Mouse (Mus musculus) adrenal gland, postnatal 4 days (tissue): ENCODE data around the gene Macrod2. TPM values are rescaled to one million over a fixed set of nuclear protein-coding genes. Genes with fewer than 3 reads are reported as not detected.

Experiments used
- DNase-seq, 2 experiments: peaks; one replicate each; pipeline ENCODE4 v3.0.0; 2021 to 2022; ENCODE audit warnings: low spot score in 2 of 2, mixed read lengths in 2 of 2
- total RNA-seq, 2 experiments: library from RNA; stranded (reverse); gene quantifications; 2 replicates each; pipeline ENCODE4 v1.2.3; 2021

Macrod2 gene
- total RNA-seq, 2 experiments from 2014 or later, result 7.4 to 9.6 TPM

DNA sequence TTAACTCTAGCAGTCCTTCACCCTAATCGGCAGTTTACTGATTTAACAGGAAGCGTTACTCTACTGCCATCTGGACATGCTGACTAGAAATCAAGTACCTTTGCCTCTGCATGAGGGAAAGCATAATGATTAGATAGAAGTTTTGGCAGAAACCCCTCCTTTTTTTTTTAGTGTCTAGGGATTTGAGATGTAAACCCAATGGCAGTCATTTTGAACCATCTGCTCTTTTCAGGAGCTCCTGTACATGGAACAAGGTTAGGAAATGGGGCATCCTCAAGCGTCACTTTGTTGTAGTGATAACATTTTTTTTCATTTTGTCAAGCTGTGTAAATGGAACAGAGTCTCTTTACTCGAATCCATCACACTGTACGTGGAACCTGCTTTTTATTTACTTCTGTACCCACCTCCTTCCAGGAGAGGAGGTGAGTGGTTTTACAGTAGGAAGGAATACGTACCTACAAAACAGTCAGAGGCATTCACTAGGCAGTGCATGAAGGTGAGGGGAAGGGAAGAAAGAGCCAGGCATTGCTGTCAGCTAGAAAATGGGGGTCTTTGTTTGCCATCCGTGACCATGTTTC, 503.4 kb downstream of the Macrod2 start:
- no peak for DNase-seq

DNA sequence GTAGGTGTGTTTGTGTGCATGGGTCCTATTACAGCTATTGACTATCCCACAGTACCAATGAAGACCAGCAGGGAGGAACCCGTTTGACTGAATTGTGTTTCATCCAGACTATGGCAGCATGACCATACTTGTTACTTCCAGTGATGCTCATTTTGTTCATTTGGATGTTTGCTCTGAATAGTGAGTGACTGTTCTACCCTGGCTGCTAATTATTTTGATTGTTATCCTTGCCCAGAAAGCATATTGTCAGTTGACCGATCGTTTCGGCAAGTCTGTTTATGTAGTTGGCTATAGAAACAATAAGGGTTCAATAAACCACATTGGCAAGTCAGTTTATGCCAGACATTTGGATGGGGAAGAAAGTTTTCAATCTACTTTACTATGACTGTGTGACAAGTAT, 510.2 kb downstream of the Macrod2 start:
- DNase-seq, result no peak

- no peak for DNase-seq
Observed at GRCm38 (mm10) chr2:140906123-140906522, 511.0 kb downstream of the Macrod2 start.

DNA sequence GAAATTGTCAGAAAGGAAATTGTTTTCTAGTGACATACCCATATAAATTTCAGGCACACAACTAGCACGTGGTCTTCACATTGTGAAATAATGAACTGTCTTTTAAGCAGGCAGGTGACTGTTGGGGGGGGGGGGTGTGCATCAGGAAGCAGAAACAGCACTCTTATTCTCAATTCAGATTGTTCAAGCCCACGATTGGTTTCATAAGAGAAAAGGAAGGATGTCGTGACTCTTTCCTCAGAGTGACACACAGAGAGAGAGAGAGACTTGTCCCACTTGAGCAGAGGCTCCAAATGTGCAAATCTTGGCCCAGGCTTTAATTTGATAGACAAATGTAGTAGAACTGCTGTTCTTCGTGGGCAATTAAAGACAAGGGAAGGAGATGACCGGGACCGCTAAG, 516.4 kb downstream of the Macrod2 start:
- no peak for DNase-seq

GRCm38 (mm10) chr2:140912179-140912578, 517.1 kb downstream of the Macrod2 start:
- DNase-seq, result no peak

- no peak for DNase-seq
Observed at GRCm38 (mm10) chr2:140912931-140913330, 517.8 kb downstream of the Macrod2 start.

- no peak for DNase-seq
Observed at GRCm38 (mm10) chr2:140913679-140914412, 518.7 kb downstream of the Macrod2 start.

DNA sequence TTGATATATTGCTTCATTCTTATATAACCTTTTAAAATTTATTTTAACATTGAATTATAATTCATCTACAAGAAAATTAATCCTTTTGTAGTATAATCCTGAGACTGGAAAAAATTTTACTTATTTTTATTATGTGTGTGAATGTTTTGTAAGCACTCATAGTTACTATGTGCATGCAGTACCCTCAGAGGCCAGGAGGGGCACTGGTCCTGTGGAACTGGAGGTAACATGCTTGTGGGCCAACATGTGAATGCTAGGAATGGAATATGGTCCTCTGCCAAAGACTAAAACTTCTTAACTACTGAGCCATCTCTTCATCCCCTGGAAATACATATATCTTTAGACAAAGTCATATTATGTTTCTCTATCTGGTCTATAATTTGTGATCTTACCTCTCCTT, 531.8 kb downstream of the Macrod2 start:
- no peak for DNase-seq

DNA sequence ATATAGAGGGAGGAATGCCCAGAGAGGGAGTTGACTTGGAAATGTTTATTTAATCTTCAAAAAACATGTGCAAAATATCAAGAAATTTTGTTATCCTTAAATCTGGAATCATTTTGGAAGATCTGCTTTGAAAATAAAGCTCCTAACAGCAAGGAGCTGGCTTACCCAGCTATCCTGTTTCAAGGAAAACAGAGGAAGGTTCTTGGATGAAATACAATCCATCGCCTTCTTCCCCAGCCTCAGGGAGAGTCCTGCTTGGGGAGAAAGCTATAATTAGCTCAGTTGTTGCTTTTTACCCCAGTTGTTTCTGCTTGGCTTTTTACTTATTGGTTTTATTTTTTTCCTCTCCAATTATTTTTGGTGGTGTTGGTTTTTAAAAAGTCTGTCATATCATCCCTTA, 539.4 kb downstream of the Macrod2 start:
- no peak for DNase-seq

GRCm38 (mm10) chr2:140949461-140949860, 554.4 kb downstream of the Macrod2 start:
- no peak for DNase-seq

DNA sequence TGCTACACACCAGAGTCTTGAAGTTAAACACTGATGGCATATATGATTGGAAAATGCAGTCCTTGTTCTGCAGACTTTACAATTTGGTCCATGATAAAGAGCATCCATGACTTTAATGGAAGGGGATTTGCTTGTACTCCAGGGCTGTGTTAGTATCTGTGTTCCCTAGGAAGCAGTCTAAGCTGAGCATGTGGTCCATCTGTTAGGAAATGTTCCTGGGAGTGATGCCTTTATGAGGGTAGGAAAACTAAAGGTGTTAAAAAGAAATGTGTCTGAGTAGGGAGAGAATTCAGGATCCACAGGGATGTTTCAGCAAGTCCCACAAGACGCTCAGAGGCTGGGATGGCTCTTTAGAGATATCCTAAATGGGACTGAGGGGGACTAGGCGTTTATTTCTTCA, 564.1 kb downstream of the Macrod2 start:
- no peak for DNase-seq

DNA sequence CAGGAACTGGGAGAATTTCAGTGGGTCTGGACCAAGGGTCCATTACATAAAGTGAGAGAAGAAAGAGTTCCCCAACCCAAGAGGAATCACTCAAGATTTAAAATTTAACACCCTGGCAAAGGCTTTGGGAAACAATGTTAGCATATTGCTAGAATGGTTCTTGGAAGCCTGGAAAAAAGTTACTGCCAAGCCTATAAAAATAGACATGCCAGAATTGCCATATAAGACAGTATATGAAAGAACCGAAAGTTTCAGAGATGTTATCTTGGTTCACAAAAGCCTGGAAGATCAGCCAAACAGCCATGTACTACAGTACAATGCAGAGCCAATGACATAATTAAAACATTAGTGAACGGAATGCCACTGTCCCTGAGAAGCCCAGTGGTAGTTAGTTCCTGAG, 575.1 kb downstream of the Macrod2 start:
- no peak for DNase-seq

- no peak for DNase-seq
Observed at GRCm38 (mm10) chr2:140971845-140972244, 576.7 kb downstream of the Macrod2 start.

GRCm38 (mm10) chr2:140985670-140986372, 590.7 kb downstream of the Macrod2 start:
- DNase-seq, result no peak

DNA sequence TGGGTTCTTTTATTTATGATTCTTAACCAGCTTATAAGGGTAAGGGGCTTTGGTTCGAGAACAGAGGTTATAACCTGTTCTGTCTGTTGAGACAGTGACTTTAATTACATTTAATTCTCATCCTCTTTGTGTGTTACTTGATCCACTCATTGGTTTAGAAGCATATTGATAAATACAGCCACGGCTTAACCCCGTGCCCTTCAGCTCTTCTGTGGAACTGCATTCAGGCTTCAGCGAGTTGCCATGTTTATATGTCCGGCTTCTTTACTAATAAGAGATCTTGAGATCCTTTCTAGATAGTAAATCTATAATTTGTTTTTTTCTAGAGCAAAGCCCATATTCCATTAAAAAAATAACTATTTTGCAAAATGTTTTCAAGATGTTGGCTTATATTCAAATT, 608.7 kb downstream of the Macrod2 start:
- DNase-seq, result no peak

- DNase-seq, result no peak
Observed at GRCm38 (mm10) chr2:141004326-141004725, 609.2 kb downstream of the Macrod2 start.

- no peak for DNase-seq
Observed at GRCm38 (mm10) chr2:141005616-141006015, 610.5 kb downstream of the Macrod2 start.

- DNase-seq, result no peak
Observed at GRCm38 (mm10) chr2:141007725-141008124, 612.6 kb downstream of the Macrod2 start.

GRCm38 (mm10) chr2:141008458-141008857, 613.3 kb downstream of the Macrod2 start:
- no peak for DNase-seq

GRCm38 (mm10) chr2:141013443-141014165, 618.5 kb downstream of the Macrod2 start:
- peak; percentile 7 to 8 for DNase-seq

DNA sequence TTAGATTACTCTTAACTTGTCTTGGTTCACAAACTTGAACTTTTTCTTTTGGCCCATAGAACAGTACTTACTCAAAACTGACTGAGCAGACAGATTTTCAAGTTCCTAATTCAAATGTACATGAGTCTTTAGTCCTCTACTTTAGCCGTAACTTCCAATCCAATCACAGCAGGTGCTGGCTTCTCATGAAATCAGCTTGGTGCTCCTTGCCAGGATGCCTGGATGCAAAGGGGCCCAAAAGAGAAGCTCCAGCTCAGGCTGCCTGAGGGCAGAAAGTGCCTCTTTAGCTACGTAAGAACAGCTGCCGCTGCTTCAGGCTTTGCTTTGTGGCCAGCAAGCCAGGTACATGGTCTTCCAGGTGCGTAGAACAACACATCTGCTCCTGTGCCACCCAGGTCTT, 627.9 kb downstream of the Macrod2 start:
- DNase-seq, result no peak

DNA sequence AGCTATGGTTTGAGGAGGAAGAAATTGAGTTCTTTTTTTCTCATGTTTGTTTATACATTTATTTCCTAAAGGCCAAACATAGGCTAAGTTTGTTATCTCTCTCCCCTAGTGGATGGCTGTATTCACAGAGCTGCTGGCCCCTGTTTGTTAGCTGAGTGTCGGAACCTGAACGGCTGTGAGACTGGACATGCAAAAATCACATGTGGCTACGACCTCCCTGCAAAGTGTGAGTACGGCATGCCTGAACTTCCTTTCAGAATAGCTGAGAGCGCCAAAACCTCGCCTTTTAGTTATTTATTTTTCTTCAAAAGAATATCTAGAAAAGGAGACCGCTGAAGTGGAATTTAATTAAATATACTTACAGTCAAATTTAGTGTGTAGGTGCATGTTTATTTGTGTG, 628.8 kb downstream of the Macrod2 start:
- DNase-seq, result no peak
